Mouse (Mus musculus) spleen, postnatal 14 days (tissue): ENCODE results near the gene Nsf.

ENCODE experiments used
- DNase-seq, 2 experiments: peaks; one replicate each; pipeline ENCODE4 v3.0.0; 2021 to 2022; ENCODE audit warnings: low spot score in 2 of 2

Gene Nsf

DNA sequence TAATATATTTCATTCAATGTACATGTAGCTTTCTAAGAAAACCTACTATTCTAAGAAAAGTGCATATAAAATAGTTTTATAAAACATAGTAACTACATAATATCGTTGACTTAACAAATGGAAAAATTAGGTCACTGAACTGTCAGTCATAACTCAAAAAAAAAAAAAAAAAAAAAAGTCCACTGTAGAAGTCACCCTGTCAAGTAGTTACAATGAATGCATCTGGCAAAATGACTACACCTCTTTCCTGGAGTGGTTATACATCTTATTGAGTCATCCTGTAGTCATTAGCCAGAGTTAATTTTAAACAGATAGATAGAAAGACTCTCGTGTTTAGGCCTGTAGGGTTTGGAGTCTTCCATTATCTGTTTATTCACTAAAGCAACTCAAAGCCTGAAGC is 114.9 kb downstream of the Nsf start:
- no peak for DNase-seq

DNA sequence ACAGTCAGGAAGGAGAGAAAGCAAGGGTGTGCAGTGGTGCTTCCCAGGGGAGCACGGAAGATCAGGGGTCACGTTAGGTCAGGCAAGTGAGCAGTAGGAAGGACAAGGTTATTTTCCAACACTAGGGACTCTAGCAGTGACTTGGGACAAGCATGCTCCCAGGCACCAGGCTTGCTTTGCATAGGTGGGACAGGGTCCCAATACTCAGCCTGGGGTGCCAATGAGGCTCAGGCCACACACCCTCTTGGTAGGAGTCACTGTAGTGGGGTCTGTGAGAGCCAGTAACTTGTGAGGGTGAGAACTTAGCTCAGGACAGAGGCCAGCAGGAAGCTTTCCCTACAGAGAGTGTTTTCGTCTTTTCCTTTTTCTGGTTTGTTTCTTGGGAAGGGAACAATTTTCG is 121.5 kb downstream of the Nsf start:
- DNase-seq = no peak

DNA sequence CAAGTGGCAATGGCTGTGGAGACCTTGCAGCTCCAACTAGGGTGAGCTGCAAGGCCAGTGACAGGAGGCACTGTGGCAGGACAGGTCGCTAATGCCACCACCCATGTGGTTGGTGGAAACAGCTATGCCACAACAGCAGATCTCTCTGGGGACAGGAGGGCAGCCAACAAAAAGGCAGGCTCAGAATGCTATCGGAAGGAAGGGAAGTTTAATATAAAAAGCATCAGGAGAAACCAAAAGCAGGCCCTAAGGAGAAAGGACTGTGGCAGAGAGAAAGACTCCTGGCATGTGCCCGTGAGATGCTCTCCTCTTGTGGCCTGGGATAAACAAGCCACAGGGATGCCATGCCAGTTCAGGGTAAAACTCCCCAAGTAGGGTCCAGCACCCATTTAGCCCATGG is 122.1 kb downstream of the Nsf start:
- no peak for DNase-seq

DNA sequence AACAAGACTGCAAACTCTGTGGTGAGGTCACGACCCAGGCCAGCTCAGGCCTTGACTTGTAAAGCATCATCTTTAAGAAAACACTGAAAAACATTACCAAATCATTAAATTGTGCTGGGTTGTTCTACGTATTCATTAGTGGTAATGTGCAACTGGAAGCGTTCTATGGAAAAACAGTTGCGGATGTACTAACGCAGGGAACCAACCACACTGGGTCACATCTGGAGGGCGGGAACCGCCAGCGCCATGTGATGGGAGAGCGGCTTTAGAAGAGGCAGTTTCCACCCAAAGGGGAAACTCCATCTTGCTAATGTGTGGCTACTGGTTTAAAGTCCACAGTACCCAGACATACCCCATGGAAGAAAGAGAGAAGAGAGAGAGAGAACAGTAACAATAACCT is 123.4 kb downstream of the Nsf start:
- no peak for DNase-seq

GRCm38 (mm10) chr11:103829956-103830355 is 123.9 kb downstream of the Nsf start:
- DNase-seq = no peak

- DNase-seq = no peak
Observed at GRCm38 (mm10) chr11:103828866-103829265, 125.0 kb downstream of the Nsf start.

GRCm38 (mm10) chr11:103827201-103827600 is 126.7 kb downstream of the Nsf start:
- no peak for DNase-seq

DNA sequence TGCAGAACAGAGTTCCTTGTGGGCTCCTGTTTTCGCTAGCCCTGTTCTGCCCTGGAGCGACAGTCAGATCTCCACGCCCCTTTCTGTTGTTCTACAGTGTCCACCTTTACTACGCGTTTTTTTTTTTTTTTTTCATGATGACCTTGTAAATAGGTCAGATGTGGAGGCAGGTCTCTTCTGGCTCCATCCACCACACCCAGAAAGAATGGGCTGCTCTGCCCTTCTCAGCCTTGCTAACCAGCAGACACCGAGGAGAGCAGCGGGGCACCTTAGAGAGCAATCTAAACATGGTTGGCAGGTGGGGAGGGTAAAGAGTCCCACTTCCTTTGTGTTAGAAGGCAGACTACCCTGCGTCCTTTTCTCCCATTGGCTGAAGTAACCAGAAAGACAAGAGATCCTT is 137.1 kb downstream of the Nsf start:
- no peak for DNase-seq

GRCm38 (mm10) chr11:103815986-103816385 is 137.9 kb downstream of the Nsf start:
- DNase-seq = no peak

GRCm38 (mm10) chr11:103814808-103815207 is 139.0 kb downstream of the Nsf start:
- DNase-seq = no peak

DNA sequence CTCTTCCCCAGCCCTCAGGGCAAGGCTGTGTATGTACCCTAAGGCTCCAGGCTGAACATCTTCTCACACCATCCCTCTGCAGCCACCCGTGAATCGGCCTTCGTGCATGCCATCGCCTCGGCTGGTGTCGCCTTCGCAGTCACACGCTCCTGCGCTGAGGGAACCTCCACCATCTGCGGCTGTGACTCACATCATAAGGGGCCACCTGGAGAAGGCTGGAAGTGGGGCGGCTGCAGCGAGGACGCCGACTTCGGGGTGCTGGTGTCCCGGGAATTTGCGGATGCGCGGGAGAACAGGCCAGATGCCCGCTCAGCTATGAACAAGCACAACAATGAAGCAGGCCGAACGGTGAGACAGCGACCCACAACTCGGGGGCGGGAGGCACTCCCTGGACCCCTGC is 142.6 kb downstream of the Nsf start:
- no peak for DNase-seq

DNA sequence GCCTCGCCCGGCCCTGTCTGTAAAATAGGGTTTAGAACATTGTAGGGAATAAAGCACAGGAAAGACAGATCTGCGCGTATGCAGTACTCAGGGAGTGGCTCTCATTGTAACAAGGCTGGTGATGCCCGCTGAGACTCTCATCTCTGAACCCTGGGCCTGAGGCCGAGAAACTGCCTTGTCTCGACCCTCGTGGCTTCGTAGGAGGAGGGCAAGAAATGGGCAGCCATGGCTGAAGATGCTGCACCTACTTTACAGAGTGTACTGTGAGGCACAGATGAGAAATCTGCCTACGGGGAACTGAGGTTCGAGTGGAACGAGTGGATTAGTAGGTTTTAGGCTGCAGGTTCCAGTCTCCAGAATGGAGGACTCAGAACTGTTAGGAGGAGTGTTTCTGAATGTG is 143.2 kb downstream of the Nsf start:
- DNase-seq = no peak

DNA sequence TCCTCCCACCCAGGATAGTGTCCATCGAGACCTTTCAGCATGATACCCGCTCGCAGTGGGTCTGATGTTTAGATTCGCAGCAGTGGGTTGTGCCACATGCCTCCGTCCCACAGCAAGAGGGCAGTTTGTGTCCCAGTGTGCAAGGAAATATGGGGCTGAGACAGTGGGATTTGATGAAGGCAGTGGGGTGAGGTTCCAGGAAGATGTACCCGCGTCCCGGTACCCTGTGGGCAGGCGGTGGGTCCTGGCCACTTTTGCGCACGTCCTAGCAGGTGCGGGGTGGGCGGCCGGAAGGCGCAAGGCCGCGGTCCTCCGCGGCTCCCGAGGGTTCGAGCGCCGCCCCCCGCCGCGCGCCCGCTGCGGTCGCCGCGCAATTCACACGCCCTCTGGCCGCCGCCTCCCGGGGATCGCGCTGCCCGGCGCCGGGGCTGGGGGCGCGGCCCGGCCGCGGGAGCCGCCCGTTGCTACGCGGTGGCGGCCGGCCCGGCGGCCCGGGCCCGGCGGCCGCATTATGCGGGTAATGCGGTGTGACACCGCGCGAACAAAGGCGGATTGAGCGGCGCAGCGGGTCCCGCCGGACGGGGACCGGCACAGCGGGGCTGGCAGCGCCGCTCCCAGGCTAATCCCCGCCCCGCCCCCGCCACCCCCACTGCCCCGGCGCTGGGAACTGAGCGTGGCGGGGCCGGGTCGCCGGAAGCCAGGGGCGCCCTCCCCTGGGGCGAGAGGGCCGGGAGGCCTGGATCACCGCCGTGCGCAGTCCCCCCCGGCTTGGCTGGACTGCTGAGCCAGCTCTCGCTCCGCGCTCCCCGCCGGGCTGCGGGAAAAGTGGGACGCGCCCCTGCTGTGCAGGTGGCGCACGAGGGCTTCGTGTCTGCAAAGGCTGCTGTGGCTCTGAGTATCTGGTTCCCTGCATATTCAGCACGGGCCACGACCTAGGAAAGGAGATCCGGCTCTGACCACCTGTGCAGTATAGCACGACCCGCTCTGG is 144.0 kb downstream of the Nsf start:
- no peak for DNase-seq

GRCm38 (mm10) chr11:103808771-103809610 is 144.9 kb downstream of the Nsf start:
- DNase-seq = no peak

DNA sequence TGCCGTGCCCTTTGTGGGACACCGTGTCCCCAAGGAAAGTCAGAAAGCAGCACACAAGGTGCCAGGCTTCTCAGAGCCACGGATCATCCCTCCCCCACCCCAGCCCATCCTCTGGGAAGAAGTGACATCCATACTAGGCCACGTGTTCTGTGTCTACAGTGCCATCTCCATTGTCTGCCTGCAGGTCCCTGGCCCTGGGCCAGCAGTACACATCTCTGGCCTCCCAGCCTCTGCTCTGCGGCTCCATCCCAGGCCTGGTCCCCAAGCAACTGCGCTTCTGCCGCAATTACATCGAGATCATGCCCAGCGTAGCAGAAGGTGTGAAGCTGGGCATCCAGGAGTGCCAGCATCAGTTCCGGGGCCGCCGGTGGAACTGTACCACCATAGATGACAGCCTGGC is 145.9 kb downstream of the Nsf start:
- no peak for DNase-seq

- DNase-seq = no peak
Observed at GRCm38 (mm10) chr11:103804804-103805203, 149.1 kb downstream of the Nsf start.

- DNase-seq = no peak
Observed at GRCm38 (mm10) chr11:103804126-103804525, 149.7 kb downstream of the Nsf start.

DNA sequence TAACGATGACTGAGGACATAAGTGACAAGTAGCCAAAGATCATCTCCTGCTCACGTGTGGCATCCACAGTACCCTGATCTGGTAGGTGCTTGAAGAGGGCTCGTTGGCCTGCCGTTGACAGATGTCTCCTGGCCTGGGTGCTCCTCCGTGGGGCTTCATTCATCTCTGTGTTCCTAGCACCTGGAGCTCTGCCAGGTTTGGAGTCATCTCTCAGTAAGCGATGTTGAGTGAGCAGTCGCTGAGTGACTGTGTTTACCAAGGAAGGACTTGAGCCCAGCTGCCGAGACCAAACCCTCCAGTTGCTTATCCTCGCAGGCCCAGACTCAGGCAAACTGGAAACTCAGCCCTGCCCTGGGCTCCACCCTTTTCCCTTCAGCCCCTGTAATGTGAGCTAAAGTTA is 152.7 kb downstream of the Nsf start:
- no peak for DNase-seq

DNA sequence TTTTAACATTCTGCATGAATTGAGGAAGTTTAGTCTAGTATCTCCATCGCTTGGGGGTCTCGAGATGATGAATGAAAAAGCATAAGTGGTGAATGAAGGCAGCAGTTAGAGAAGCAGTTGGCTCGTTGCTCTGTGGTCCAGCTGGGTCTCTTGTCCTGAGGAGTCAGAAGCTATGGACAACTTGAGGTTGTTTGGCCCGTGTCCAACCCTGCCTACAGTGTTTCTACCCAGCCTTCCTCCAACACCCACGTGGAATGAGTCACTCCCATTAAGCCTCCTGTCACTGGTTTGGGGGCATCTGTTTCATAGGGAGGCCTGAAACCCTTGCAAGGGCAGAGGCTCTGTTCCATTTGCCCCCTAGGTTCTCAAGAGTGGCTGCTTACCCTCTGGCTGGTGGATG is 163.9 kb downstream of the Nsf start:
- DNase-seq = no peak

- no peak for DNase-seq
Observed at GRCm38 (mm10) chr11:103780152-103780551, 173.7 kb downstream of the Nsf start.

DNA sequence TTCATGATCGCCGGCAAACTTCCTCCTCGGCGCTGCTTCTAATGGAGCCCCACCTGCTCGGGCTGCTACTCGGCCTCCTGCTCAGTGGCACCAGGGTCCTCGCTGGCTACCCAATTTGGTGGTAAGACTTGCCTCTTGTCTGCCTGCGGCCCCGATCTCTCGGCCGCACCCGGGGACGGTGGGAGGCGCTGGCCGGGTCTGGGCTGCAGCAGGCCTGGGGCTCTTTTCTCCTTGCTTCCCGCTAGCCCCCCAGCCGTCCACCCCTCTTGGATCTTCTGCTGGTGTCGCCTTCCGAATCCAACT is 179.7 kb downstream of the Nsf start:
- no peak for DNase-seq

DNA sequence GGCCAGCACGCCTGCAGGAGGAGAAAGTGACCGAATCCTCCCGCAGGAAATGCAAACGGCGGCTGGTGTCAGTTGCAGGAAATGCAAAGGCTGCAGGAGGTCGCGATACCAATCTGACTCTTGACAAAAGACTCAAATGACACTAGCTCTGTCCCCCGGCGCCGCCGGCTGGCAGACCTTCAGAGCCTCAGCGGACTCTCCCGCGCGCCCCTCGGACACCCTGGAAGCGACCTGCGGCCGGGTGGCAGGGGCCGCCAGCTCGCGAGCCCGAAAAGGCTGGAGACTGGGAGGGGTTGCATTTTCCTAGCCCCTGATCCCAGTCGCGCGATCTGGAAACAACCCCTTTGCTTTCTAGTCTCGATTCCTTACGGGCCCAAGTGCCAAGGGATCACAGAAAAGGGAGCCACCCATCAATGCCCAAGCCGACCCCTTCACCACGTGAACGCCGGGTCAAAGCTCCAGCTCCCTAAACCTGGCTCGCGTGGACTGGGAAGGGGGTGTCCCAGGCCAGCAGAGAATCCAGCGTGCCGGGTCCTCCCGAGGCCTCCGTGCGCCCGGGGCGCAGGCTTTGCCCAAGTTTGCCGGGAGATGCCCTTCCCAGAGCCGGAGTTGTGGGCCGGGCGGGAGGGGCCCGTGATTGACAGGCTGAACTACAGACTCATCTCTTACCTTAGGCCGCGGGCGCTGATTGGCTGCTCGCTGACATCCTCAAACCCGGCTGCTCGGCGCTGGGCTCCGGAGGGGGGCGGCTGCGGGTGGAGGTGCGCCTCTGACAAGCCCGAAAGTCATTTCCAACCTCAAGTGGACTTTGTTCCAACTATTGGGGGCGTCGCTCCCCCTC is 180.2 kb downstream of the Nsf start, which contains the start of gene Wnt3:
Gene Wnt3 (plus strand): TSS at position 764 of the 841 bp plus-strand sequence.
- DNase-seq = no peak
